Mouse (Mus musculus): ENCODE results near the gene Mical1.

Mical1 gene

GRCm38 (mm10) chr10:41476171-41477017, at the start of gene Mical1:
TSS of gene Mical1 (plus strand) at chr10:41476314.
- DNase-seq = peak; percentile 82 to 87

DNA sequence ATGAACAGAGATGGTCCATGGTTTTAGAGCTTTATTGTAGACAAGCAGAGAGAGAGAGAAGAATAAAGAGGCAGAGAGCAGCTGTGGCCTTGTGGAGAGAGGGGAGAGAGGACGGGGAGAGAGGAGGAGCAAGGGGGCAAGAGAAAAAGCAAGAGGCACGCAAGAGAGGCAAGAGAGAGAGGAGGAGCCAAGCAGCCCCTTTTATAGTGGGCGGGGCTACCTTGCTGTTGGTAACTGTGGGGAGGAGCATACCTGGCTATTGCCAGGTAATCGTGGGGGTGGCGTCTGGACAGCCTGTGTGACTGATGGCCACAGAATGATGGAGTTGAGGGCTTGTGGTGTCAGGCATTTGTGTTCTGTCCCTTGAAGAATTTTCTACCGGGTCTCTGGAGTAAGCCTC, 49.7 kb upstream of the Mical1 start:
- no peak for DNase-seq

DNA sequence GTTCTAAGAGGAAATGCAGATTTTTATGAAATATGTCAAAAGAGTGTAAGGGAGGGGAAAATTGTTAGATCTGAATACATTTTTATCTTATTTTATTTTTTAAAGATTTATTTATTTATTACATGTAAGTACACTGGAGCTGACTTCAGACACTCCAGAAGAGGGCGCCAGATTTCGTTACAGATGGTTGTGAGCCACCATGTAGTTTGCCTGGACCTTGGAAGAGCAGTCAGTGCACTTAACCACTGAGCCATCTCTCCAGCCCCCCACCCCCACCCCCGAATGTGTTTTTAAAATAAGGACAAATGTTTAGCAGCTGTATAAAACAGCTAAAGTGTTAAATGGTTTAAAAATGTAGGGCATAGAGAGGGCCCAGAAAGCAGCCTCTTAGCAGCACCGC, 41.5 kb upstream of the Mical1 start:
- DNase-seq = peak; percentile 41 to 73

GRCm38 (mm10) chr10:41435141-41435540, 41.0 kb upstream of the Mical1 start:
- DNase-seq = no peak

GRCm38 (mm10) chr10:41448216-41448615, 27.9 kb upstream of the Mical1 start:
- no peak for DNase-seq

- DNase-seq = no peak
Measured at GRCm38 (mm10) chr10:41449684-41450083, 26.4 kb upstream of the Mical1 start.

DNA sequence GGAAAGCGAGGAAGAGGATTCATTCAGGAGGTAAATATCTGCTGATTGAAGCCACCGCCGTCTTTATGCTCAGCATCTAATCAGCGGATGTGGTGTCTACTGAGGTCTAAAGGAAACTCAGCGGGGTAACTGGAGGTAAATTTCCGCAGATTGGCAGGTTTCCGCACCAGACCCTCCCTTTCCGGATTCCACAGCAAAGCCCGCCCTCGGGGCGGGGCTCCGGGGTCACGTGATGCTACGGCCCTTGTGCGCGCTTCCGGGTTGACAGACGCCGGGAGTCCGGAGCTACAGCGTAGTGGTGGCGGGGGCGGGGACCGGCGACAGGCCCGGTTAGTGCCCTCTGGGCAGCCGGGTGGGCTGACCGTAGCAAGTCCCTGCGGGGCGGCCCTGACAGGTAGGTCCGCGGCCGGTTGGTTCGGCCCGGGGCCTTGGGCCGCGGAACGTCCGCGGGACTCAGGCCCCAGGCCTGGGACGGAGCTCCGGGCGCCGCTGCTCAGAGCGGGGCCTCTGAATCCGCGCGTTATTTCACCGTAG, 25.9 kb upstream of the Mical1 start, which contains the start of gene Zbtb24:
Gene Zbtb24 (plus strand): TSS at position 247 of the 534 bp plus-strand sequence.
- peak; percentile 97 for DNase-seq

- DNase-seq = no peak
Measured at GRCm38 (mm10) chr10:41450780-41451522, 25.2 kb upstream of the Mical1 start.

GRCm38 (mm10) chr10:41451656-41452055, 24.5 kb upstream of the Mical1 start:
- DNase-seq = no peak

DNA sequence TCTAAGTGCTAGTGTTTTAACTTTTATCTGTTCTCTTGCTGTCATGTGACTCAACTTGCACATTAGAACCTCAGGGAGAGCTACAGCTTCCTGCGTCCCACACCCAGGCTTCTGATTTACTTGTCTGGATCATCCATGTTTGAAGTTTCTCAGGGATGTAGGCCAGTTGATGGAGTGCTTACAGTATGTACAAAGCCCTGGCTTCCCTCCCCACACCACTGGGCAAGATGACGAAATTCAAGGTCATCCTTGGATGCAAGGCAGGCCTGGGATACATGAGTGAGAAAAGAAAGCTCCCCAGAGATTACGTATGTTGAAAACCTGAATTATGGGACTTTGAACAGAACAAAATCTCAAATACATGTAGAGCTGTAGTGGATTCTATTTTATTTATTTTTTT, 23.3 kb upstream of the Mical1 start:
- no peak for DNase-seq

DNA sequence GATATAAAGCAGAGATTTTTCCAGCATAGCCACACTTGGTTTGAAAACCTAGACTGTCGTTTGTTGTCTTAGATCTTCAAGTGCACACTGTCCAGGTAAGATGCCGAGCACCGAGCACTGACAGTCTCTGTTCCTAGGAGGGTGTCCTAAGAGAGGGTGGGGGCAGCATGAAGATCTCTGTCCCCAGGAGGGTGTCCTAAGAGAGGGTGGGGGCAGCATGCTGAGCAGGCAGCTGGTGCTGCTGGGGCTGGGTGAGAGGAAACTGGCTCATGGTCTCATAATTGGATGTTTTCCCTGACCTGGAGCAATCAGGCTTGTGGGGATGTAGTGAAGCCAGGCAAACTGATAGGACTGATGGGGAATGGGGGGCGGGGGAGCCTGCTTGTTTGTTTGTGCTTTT, 16.1 kb upstream of the Mical1 start:
- no peak for DNase-seq

DNA sequence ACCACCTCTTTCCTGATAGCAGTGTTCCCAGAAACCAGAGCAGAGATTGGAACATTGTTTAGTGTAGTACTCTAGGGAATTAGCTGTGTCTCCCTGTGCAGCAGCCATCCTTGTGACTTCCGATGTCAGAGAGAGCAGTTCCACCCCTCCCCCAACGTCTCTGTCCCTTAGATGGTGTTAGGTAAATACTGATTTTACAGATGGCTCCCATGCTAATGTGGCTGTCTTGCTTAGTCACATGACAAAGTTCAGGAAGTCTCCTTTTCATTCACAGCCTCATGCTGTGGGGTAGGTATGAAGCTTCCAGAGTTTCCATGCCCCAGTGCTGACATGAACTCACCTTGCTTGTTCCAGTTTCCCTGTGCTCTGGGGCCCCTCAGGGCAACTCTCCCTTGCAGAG, 15.6 kb upstream of the Mical1 start:
- no peak for DNase-seq

DNA sequence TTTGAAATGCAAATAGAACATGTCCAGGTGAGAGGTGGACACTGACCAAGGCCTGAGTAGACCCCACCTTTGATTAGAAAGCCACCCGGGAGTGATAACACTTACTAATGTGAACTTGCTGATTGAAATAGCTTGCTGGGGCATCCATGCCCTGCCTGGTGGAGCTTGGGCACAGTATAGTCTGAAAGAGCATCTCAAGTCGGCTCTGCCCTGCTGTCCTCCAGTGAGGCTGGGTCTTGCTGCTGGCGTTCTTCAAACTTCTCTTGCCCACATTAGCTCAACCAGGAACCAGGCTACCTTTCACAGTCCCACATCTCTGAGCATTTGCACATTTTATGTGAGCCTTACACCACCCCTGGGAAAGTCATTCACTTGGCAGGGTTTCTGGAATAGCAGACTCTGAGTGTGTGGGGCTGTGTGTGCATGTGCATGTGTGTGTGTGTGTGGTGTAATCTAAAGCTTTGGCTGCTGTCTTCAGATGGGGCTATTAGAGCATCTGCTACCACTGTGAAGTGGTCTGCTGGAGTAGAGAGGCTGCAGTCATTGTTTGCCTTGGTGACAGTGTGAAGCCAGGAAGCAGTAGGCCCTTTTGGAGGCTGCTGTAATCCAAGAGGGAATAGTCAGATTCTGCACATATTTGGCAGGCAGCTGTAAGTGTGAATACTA, 14.9 kb upstream of the Mical1 start:
- DNase-seq = no peak

DNA sequence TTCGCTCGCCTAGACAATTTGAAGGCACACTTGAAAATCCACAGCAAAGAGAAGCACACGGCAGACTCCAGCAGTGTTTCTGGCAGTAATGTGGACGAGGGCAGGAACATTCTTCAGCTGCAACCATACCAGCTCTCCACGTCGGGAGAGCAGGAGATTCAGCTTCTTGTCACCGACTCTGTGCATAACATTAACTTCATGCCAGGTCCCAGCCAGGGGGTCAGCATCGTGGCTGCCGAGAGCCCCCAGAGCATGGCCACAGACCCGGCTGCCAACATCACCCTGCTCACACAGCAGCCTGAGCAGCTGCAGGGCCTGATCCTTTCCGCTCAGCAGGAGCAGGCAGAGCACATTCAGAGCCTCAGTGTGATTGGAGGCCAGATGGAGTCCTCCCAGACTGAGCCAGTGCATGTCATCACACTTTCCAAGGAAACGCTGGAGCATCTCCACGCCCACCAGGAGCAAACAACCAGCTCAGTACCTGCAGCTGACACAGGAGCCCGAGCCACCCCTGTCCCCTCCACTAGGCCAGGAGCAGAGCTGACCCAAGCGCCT, 11.6 kb upstream of the Mical1 start:
- DNase-seq = no peak

DNA sequence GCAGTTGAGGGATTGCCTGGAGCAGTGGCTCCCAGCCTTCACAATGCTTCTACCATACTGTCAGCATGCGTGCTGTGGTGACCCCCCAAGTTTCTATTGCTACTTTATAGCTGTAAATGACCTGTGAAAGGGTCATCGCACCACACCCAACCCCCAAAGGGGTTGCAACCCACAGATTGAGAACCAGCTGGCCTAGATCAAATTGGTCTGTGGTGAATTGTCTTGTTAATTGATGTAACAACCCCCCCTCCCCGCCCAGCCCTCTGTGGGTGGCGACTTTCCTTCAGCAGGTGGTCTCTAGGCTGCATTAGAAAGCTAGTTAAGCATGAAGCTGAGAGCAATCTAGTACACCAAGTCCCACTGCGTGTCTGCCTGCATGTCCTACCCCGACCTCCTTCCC, 8.8 kb upstream of the Mical1 start:
- no peak for DNase-seq

- DNase-seq = no peak
Measured at GRCm38 (mm10) chr10:41470693-41471092, 5.4 kb upstream of the Mical1 start.

DNA sequence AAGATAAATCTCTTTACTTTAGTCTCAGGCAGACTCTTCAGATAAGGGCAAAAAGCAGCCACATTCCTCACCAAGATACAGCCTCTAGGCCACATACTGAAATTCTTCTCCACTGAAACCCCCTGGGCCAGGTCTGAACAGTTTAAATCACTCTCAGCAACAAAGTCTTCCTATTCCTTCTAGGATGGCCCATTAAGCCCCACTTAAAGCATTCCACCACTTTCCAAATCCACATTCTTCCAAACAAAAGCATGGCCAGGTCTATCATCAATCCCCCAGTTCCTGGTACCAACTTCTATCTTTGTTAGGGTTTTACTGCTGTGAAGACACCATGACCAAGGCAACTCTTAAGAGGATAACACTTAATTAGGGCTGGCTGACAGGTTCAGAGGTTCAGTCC, 3.6 kb upstream of the Mical1 start:
- DNase-seq = no peak

- no peak for DNase-seq
Measured at GRCm38 (mm10) chr10:41472962-41473481, 3.1 kb upstream of the Mical1 start.

DNA sequence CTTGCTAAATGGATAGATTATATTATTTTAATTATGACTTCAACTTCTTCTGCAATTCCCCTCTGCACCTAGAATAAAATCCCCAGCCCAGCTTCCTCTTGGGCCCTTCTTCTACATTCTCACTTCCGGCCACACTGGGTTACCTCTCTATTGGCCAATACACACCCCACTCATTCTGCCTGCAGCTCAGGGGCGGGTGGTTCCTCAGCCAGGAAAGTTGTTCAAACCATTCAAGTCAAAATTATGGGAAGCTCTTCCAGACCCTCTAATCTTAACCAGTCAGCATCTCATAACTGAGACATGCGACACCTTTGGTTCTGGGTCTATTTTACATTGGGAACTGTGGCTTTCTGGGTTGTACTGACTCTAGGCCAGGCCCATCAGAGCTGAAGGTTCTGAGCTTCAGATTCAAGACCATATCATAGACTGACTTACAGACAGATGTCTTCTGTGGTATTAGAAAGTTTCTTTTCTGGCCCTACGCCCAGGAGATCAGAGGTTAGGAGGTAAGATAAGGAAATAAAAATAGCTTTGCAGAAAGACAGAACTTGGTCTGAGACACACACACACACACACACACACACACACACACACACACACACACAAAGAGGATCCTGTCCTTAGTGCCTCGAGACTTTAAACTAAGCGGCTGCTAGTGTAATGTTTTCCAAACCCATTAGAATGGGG, 2.2 kb upstream of the Mical1 start:
- peak in 1 of 2 experiments; percentile 47 for DNase-seq

DNA sequence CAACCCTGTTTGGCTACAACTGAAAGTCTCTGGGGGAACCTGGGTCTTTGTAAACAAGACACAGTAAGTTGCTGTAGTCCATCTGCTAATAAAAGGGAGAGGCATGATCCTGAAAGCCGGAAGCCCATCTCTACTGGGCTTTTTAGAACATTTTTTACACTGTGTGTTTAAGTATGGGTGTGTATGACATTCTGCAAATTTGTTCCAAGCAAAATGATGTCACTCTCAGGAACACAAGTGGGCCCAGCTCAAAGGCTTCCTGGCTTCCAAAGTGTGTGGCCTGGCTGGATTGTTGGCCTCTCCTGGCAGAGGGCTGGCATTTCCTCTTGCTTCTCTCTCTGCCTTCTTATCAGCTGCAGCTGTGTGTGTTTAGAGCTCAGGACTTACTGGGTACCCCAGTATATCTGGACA, 1.1 kb upstream of the Mical1 start:
- DNase-seq = peak; percentile 69 to 77

GRCm38 (mm10) chr10:41477018-41477277, 834 bp downstream of the Mical1 start:
- peak in 1 of 2 experiments; percentile 42 for DNase-seq
